Mouse (Mus musculus) spleen, adult 2 months (tissue): ENCODE results near the gene Arl8a. TPM values are rescaled to one million over a fixed set of nuclear protein-coding genes. Genes with fewer than 3 reads are reported as not detected.
"Not testable (repeated sequence)": the region's sequence is repeated elsewhere in the genome, so short reads cannot be mapped to it uniquely, and the experiment has no call there.

Experiments used
- DNase-seq, 2 experiments: peaks; one replicate each; pipeline versions ENCODE4 v3.0.0 to v3.0.0-alpha.2; 2012 to 2021; ENCODE audit warnings: low spot score in 2 of 2, low read depth in 1 of 2
- H3K27ac ChIP-seq: fragments of 200-500 bp; 2 replicates; pipeline ENCODE4 v1.5.1; 2012; ENCODE audit warnings: low read length, inconsistent platforms; ENCODE audit not compliant: insufficient read depth
- H3K27me3 ChIP-seq: fragments of 200-500 bp; 2 replicates; pipeline ENCODE4 v1.6.1; 2012; ENCODE audit warnings: mild to moderate bottlenecking, moderate library complexity, low read length, inconsistent platforms; ENCODE audit not compliant: control insufficient read depth, insufficient read depth
- H3K36me3 ChIP-seq: fragments of 200-500 bp; 2 replicates; pipeline ENCODE4 v1.6.1; 2012; ENCODE audit warnings: mild to moderate bottlenecking, low read length, inconsistent platforms; ENCODE audit not compliant: control insufficient read depth, insufficient read depth
- H3K4me1 ChIP-seq: fragments of 200-500 bp; 2 replicates; pipeline ENCODE4 v1.6.1; 2011; ENCODE audit warnings: inconsistent platforms; ENCODE audit not compliant: control insufficient read depth, insufficient read depth, insufficient read length
- H3K4me3 ChIP-seq: fragments of 200-500 bp; 2 replicates; pipeline ENCODE4 v1.5.1; 2011; ENCODE audit warnings: mild to moderate bottlenecking, inconsistent platforms; ENCODE audit not compliant: insufficient read depth, insufficient read length; ENCODE audit errors: extremely low read depth
- CTCF ChIP-seq: fragments of 200-500 bp; IDR thresholded peaks from 2 replicates; pipeline ENCODE4 v1.5.1; 2011; ENCODE audit warnings: mild to moderate bottlenecking, inconsistent platforms; ENCODE audit not compliant: insufficient read depth, insufficient read length, insufficient replicate concordance; ENCODE audit errors: extremely low read depth
- POLR2A ChIP-seq: fragments of 200-500 bp; IDR thresholded peaks from 2 replicates; pipeline ENCODE4 v1.6.1; 2011; ENCODE audit warnings: low read depth, low read length, inconsistent platforms
- WGBS: fragments of 180-500 bp; shearing (Covaris S2); methylation state at CpG from one replicate; pipeline ENCODE4 v1.1.7; 2018; 5-methylcytosine and 5-hydroxymethylcytosine counted together
- polyA plus RNA-seq: library from polyadenylated mRNA; depleted of rRNA; stranded (reverse); fragments of >200 nt; gene quantifications from 2 replicates; pipeline ENCODE4 v1.2.3, GENCODE M21; 2012

Arl8a gene
- polyA plus RNA-seq, 1 experiment = 39.9 TPM

GRCm38 (mm10) chr1:135183941-135184570 lies 37.4 kb downstream of the Arl8a start:
- no peak overlapping the region for H3K27ac ChIP-seq
- WGBS = 83% methylated on average over 11 of the region's 11 CpGs
- no peaks in the 10 kb centered on the region for H3K36me3 ChIP-seq
- TF ChIP-seq POLR2A (no peak), CTCF (no peak)
- no peak overlapping the region for H3K4me3 ChIP-seq
- no peaks in the 10 kb centered on the region for H3K4me1 ChIP-seq
- DNase-seq = no peak
- no peaks in the 10 kb centered on the region for H3K27me3 ChIP-seq

DNA sequence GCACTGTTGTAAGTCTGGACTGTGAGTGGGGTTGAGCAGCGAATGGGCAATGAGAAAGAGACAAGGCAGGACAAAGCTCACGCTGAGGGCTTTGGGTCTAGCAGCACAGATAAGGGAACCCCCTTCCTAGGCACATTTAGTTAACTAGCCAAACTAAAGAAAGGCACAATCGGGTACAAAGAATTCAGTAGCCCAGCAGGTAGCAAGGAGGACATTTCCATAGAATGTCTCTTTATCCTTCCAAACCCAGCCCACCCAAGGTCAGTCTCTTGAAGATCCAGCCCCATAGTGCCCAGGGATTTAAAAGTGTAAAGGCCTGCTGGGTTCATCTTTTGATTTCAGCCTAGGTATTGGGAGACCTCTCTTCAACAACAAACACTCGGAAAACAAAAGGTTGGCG lies 39.3 kb downstream of the Arl8a start:
- WGBS = 87% methylated on average over 5 of the region's 5 CpGs
- TF ChIP-seq POLR2A = no peak
- TF ChIP-seq CTCF = no peak
- Histone ChIP-seq H3K27me3 (no peaks in the 10 kb centered on the region), H3K4me1 (no peaks in the 10 kb centered on the region), H3K36me3 (no peaks in the 10 kb centered on the region), H3K27ac (no peak overlapping the region), H3K4me3 (no peak overlapping the region)
- no peak for DNase-seq

DNA sequence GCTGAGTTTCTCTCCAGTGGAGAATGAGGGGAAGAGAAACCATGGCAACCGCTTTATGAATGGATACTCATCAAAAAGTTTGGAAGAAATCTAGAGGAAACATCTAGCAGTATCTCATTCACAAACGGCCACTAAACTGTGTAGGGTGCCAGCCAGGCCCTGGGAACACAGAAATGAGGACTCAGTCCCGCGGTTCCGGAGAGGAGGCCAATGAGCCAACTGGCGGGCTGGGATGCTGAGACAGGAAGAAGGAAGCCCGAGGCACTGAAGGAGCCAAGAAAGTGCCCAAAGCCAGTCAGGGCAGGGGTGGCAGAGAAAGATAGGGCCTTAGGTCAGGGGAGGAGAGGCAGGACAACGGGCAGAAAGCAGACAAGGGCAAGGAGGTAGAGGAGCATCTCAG lies 39.8 kb downstream of the Arl8a start:
- no peak for DNase-seq
- TF ChIP-seq CTCF (no peak), POLR2A (no peak)
- no peaks in the 10 kb centered on the region for H3K4me1 ChIP-seq
- no peaks in the 10 kb centered on the region for H3K27me3 ChIP-seq
- WGBS = 60% methylated on average over 8 of the region's 8 CpGs
- H3K4me3 ChIP-seq = no peak overlapping the region
- H3K36me3 ChIP-seq = no peaks in the 10 kb centered on the region
- no peak overlapping the region for H3K27ac ChIP-seq

DNA sequence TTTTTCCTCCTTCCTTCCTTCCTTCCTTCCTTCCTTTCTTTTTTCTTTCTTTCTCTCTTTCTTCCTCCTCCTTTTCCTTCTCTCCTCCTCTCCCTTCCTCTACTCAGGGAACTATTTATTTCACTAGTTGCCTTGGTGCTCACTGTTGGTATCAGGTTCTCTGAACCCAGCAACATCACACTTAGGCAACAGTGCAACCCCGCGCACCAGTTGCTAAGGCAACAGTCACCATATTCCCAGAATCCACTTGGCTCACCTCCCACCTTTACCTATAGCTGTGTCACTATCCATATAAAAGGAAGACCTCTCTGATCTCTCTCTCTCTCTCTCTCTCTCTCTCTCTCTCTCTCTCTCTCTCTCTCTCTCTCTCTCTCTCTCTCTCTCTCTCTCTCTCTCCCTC lies 40.4 kb downstream of the Arl8a start:
- WGBS = 77% methylated on average over 2 of the region's 2 CpGs
- H3K4me3 ChIP-seq, H3K27me3 ChIP-seq, H3K4me1 ChIP-seq, H3K27ac ChIP-seq, DNase-seq, H3K36me3 ChIP-seq: not testable (repeated sequence)

- WGBS = 70% methylated on average over 3 of the region's 3 CpGs
- no peak for TF ChIP-seq CTCF
Observed at GRCm38 (mm10) chr1:135188197-135188596, 41.6 kb downstream of the Arl8a start.

GRCm38 (mm10) chr1:135189186-135189585 lies 42.6 kb downstream of the Arl8a start:
- TF ChIP-seq CTCF = no peak
- no peak for TF ChIP-seq POLR2A
- no peaks in the 10 kb centered on the region for H3K27me3 ChIP-seq
- no peaks in the 10 kb centered on the region for H3K36me3 ChIP-seq
- 87% methylated on average over 4 of the region's 4 CpGs for WGBS
- no peak for DNase-seq
- H3K4me1 ChIP-seq = no peaks in the 10 kb centered on the region
- no peak overlapping the region for H3K4me3 ChIP-seq
- H3K27ac ChIP-seq = no peak overlapping the region

More at GRCm38 (mm10) chr1:135188197-135188596, 41.6 kb downstream of the Arl8a start:
- Histone ChIP-seq H3K4me3 (no peak overlapping the region), H3K4me1 (no peaks in the 10 kb centered on the region), H3K27me3 (no peaks in the 10 kb centered on the region), H3K27ac (no peak overlapping the region), H3K36me3 (no peaks in the 10 kb centered on the region)
- DNase-seq = no peak

DNA sequence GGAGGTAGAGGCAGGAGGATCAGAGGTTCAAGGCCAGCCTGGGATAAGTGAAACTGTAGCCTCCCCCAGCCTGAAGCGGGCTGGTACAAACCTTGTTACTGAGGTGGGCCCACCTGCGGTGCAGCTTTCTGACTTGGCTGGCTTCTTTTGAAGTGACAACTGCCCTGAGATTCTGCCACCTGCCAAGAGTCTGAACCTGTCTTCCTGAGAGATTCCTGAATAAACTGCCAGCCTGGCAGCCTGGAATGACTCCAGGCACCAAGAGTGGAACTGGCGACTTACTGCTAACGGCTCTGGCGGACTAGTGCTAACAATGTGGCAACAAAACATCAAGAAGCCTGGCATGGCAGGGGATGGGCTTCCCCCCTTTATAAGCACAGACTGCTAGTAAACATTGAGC lies 47.7 kb downstream of the Arl8a start:
- not testable (repeated sequence) for H3K4me1 ChIP-seq, H3K27me3 ChIP-seq, H3K36me3 ChIP-seq, H3K4me3 ChIP-seq, DNase-seq, H3K27ac ChIP-seq
- WGBS = 97% methylated on average over 5 of the region's 5 CpGs
